Mouse (Mus musculus) ES-E14 (cell line): Measurements from ENCODE around the gene Ergic1.

Source experiments
- CHD2 ChIP-seq: IDR thresholded peaks from 2 replicates; pipeline ENCODE4 v1.6.1; 2014; ENCODE audit warnings: mild to moderate bottlenecking, low read depth, low read length, inconsistent platforms
- HCFC1 ChIP-seq: IDR thresholded peaks from 2 replicates; pipeline ENCODE4 v1.6.1; 2012; ENCODE audit warnings: low read length, inconsistent platforms, borderline replicate concordance; ENCODE audit not compliant: insufficient read depth
- MAFK ChIP-seq: IDR thresholded peaks from 2 replicates; pipeline ENCODE4 v1.6.1; 2014; ENCODE audit warnings: mild to moderate bottlenecking, low read depth, low read length, inconsistent platforms; ENCODE audit not compliant: insufficient read depth
- ZC3H11A ChIP-seq: IDR thresholded peaks from 2 replicates; pipeline ENCODE4 v1.6.1; 2012; ENCODE audit warnings: low read depth, mild to moderate bottlenecking, inconsistent platforms, low read length, borderline replicate concordance
- ZNF384 ChIP-seq: IDR thresholded peaks from 2 replicates; pipeline ENCODE4 v1.6.1; 2012; ENCODE audit warnings: low read depth, low read length, inconsistent platforms

- TF ChIP-seq CHD2 (no peak), HCFC1 (no peak), MAFK (no peak), ZNF384 (no peak), ZC3H11A (no peak)
Observed at GRCm38 (mm10) chr17:26583056-26583455, 21.8 kb downstream of the Ergic1 start.
